Mouse (Mus musculus) adrenal gland, postnatal 10 days (tissue): ENCODE data around the gene Arnt2. TPM values are rescaled to one million over a fixed set of nuclear protein-coding genes. Genes with fewer than 3 reads are reported as not detected.

Experiments
- DNase-seq: peaks from one replicate; pipeline ENCODE4 v3.0.0; 2021; ENCODE audit warnings: mixed read lengths
- total RNA-seq, 2 experiments: library from RNA; stranded (reverse); gene quantifications; 2 replicates each; pipeline ENCODE4 v1.2.3; 2021

Arnt2 gene
- total RNA-seq, 2 experiments from 2014 or later: 26.6 to 27.5 TPM

- no peak for DNase-seq
These were observed 8.1 kb downstream of the Arnt2 start for GRCm38 (mm10) chr7:84401641-84402455.

DNA sequence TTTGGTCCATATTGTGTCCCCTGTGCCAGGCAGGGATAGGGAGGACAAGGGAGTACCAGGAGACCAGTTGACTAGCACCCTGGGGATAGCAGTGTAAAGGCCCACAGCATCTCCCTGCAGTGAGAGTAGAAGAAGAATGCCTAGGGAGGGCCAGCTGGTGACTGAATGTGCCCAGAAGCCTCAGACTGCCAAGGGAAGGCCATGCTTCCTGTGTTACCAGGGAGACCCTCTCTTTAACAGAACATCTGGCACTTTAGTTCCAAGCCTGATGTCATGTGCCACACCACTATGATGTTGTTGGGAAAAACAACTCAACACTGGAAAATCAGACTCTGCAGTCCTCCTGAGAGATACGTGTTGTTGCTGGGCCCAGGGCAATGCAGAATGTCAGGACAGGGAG lies 12.7 kb downstream of the Arnt2 start:
- no peak for DNase-seq

- no peak for DNase-seq
These were observed 13.4 kb downstream of the Arnt2 start for GRCm38 (mm10) chr7:84396581-84396980.

GRCm38 (mm10) chr7:84387826-84388225 lies 22.1 kb downstream of the Arnt2 start:
- peak; percentile 43 for DNase-seq

- no peak for DNase-seq
These were observed 23.5 kb downstream of the Arnt2 start for GRCm38 (mm10) chr7:84386472-84386871.

GRCm38 (mm10) chr7:84384778-84385177 lies 25.2 kb downstream of the Arnt2 start:
- DNase-seq: no peak

- DNase-seq: no peak
These were observed 25.9 kb downstream of the Arnt2 start for GRCm38 (mm10) chr7:84384086-84384485.

- DNase-seq: no peak
These were observed 27.6 kb downstream of the Arnt2 start for GRCm38 (mm10) chr7:84382346-84382745.

DNA sequence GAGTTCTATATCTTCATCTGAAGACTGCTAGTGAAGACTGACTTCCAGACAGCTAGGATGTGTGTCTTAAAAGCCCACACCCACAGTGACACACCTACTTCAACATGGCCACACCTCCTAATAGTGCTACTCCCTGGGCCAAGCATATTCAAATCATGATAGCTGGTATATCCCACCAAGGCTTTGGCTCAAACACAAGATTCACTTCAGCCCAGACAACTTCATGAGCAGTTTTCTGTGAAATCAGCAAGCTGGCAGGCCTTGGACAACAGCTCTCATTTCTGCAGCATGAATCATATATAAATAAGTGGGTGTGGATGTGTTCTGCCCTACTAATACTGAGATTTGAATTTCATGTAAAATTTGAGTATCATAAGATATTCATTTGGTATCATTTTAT lies 29.2 kb downstream of the Arnt2 start:
- DNase-seq: no peak

DNA sequence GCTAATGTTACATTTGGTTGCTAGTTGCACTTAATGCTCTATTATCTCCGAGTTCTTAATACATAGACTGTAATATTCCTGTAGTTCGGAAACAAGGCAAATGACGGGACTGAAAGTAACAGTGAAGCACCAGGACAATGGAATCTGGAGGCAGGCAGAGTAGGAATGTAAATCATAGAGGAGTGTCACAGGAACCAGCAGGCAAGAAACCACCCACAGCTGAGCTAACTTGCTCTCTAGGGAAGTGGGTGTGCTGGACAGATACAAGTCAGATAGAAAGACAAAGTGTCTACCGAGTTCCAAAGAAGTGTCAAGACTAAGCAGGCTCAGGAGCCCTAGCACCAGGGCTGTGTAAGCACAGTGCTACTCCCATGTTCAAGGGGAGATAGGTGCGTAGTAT lies 32.6 kb downstream of the Arnt2 start:
- no peak for DNase-seq

GRCm38 (mm10) chr7:84373691-84374090 lies 36.3 kb downstream of the Arnt2 start:
- no peak for DNase-seq

DNA sequence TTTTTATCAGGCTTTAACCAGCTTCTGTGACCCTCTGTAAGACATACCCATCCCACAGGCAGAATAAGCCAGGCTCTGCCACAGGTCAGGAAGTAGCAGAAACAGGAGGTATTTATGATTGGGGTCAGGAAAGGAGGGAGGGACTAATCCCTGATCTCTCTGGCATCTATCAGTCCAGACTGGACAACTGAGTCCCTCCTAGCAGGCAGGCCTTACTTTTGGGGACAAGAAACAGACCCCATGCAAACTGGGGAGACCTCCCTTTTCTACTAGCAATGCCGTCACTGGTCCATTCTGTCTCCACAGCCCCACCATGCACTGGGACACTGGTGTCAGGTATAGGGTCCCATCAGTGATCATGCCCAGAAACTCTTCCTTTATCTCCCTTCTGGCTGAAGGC lies 37.1 kb downstream of the Arnt2 start:
- no peak for DNase-seq

GRCm38 (mm10) chr7:84372280-84372679 lies 37.7 kb downstream of the Arnt2 start:
- no peak for DNase-seq

DNA sequence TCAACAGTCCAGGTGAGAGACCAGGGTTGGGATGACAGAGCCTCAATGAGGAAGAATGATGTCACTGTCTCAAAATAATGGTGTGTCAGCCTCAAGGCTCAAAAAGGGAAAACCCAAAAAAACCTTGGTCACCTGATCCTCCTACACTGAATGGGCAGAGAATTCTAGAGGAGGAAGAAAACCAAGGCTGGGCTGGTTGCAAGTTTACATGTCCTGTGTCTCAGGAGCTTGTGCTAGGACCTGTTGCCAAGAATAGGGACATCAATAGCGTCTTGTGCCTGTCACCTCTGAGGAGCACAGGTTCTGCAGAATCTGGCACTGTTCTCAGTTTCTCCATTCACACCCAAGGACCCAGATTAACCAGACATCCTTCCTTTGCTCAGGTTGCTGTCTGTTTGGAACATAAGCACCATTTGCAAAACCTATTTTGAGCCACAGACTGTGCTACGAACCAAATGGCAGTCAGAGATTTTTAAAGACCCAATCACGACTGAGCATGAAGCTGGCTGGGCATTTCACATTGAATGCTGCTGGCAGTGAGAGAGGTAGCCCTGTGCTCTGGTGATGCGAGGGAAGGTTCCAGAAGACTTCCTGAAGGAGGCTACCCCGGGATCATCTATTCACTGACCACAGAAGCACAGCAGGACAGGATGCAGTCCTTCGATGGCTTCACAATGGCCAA lies 38.9 kb downstream of the Arnt2 start:
- no peak for DNase-seq

GRCm38 (mm10) chr7:84366251-84366650 lies 43.7 kb downstream of the Arnt2 start:
- no peak for DNase-seq

- peak; percentile 14 for DNase-seq
These were observed 47.3 kb downstream of the Arnt2 start for GRCm38 (mm10) chr7:84362711-84363110.

GRCm38 (mm10) chr7:84361086-84361684 lies 48.8 kb downstream of the Arnt2 start:
- peak; percentile 35 for DNase-seq

GRCm38 (mm10) chr7:84358426-84358825 lies 51.5 kb downstream of the Arnt2 start:
- DNase-seq: no peak

- DNase-seq: peak; percentile 79
These were observed 54.1 kb downstream of the Arnt2 start for GRCm38 (mm10) chr7:84355619-84356570.

- no peak for DNase-seq
These were observed 55.1 kb downstream of the Arnt2 start for GRCm38 (mm10) chr7:84354890-84355289.

DNA sequence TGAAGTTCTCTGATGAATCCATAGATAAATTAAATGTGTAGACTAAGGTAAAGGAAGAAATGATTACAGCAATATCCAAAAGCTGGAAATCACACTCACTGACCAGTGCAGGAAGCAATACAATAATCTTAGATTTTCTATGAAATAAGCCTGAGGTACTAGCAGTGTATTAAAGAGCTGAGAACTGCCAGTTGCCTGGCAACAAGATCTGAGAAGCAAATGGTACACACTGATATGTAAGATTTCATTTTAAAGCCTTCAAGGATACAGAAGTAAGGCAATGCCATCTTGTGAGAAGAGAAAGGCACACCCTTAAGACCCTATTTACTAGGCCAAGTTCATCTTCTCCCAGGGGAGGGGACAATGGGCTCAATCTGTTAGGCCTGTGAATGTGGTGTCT lies 59.4 kb downstream of the Arnt2 start:
- no peak for DNase-seq

GRCm38 (mm10) chr7:84349976-84350375 lies 60.0 kb downstream of the Arnt2 start:
- DNase-seq: no peak
